Mouse (Mus musculus): Measurements from ENCODE around the gene Ptpn22. TPM values are rescaled to one million over a fixed set of nuclear protein-coding genes. Genes with fewer than 3 reads are reported as not detected.

Gene Ptpn22
- total and polyA plus RNA-seq, 3 experiments = 21.9 to 90.9 (median 46.9) TPM

- TF ChIP-seq ZKSCAN1 (IDR thresholded peaks at IDR 0.05; ENCODE audit: borderline replicate concordance, low read depth, low read length) (no peak), MEF2A (IDR thresholded peaks at IDR 0.05; ENCODE audit: borderline replicate concordance, low read depth, low read length) (no peak), PAX5 (IDR thresholded peaks at IDR 0.05; ENCODE audit: low read length) (no peak), ZNF384 (IDR thresholded peaks at IDR 0.05; ENCODE audit: low read depth, low read length) (0 out of 2 replicates have a peak, but pooled peaks have one; percentile 14), MAFK (IDR thresholded peaks at IDR 0.05; ENCODE audit: insufficient replicate concordance, low read length) (no peak), JUN (IDR thresholded peaks at IDR 0.05; ENCODE audit: insufficient read depth, low read depth, low read length) (no peak), EP300 (IDR thresholded peaks at IDR 0.05; ENCODE audit: low read length) (peak; percentile 49; the same call in 1 of the 2 replicates), NRF1 (IDR thresholded peaks at IDR 0.05; ENCODE audit: low read depth, low read length) (no peak), TBP (conservative IDR thresholded peaks at IDR 0.05; ENCODE audit: low read depth, low read length) (0 out of 2 replicates have a peak, but pooled peaks have one; percentile 49)
These were observed 55.9 kb downstream of the Ptpn22 start (continued) for GRCm38 (mm10) chr3:103915509-103915896.

- H3K27ac ChIP-seq (ENCODE audit: insufficient read depth, low read depth) = peak overlapping the region; percentile 41; the same call in 1 of the 2 replicates
- DNase-seq (ENCODE audit: extremely low read depth) = peak; percentile 86
- H3K27me3 ChIP-seq (replicated peaks) = no peaks in the 10 kb centered on the region
- peak overlapping the region; percentile 70 to 93 (median 92) for H3K4me3 ChIP-seq (replicated peaks in 1 of 3; ENCODE audit: low read depth in 2 of 3, low read length in 2 of 3, poor library complexity in 1 of 3)
- H3K4me1 ChIP-seq (ENCODE audit: control insufficient read depth in 1 of 2, insufficient read depth in 2 of 2) = peaks cover 2 to 17% of the 10 kb centered on the region in 2 experiments; a peak in 3 of 4 replicates
- H3K9ac ChIP-seq (ENCODE audit: insufficient read depth, low read depth) = peak overlapping the region; percentile 94
- peak overlapping the region; percentile 89; the same call in 1 of the 2 replicates for H3K4me2 ChIP-seq (ENCODE audit: insufficient read depth, low read depth, poor library complexity, severe bottlenecking)
- dilution Hi-C loops (cut with MboI; ENCODE audit: extremely low pct_ligation_motif_present, extremely low pct_unique_long_range_greater_than_20kb, low sequenced_read_pairs) (no loop called here), in situ Hi-C loops (cut with MboI; ENCODE audit: low pct_ligation_motif_present, low pct_unique_long_range_greater_than_20kb, low sequenced_read_pairs) (no loop called here)
- peaks cover 0 to 15% of the 10 kb centered on the region in 2 experiments for H3K36me3 ChIP-seq (replicated peaks in 1 of 2; ENCODE audit: control insufficient read depth in 1 of 2, insufficient read depth in 1 of 2, low read length in 1 of 2)
- peaks cover 48% of the 10 kb centered on the region for H3K79me2 ChIP-seq (replicated peaks; ENCODE audit: control insufficient read depth, extremely low read depth, insufficient read depth, poor library complexity, severe bottlenecking)
- no peaks in the 10 kb centered on the region for H3K9me3 ChIP-seq (replicated peaks; ENCODE audit: low read length)
- TF ChIP-seq RCOR1 (conservative IDR thresholded peaks at IDR 0.05; ENCODE audit: low read depth, low read length) (0 out of 2 replicates have a peak, but pooled peaks have one; percentile 20), GABPA (IDR thresholded peaks at IDR 0.05; ENCODE audit: insufficient replicate concordance, low read depth, low read length) (no peak), EP300 (IDR thresholded peaks at IDR 0.05; ENCODE audit: low read length) (peak; percentile 77), ZMIZ1 (IDR thresholded peaks at IDR 0.05; ENCODE audit: low read depth, low read length) (no peak), ZNF384 (IDR thresholded peaks at IDR 0.05; ENCODE audit: low read depth, low read length) (no peak), CHD2 (IDR thresholded peaks at IDR 0.05; ENCODE audit: low read length) (no peak), TCF12 (IDR thresholded peaks at IDR 0.05; ENCODE audit: low read depth, low read length) (peak; percentile 34; the same call in 1 of the 2 replicates), USF2 (conservative IDR thresholded peaks at IDR 0.05; ENCODE audit: low read depth, low read length) (no peak; the same call in 1 of the 2 replicates), RAD21 (IDR thresholded peaks at IDR 0.05; ENCODE audit: low read depth, low read length) (no peak; the same call in 1 of the 2 replicates), KAT2A (IDR thresholded peaks at IDR 0.05; ENCODE audit: insufficient replicate concordance, low read length) (no peak), JUND (conservative IDR thresholded peaks at IDR 0.05; ENCODE audit: low read depth, low read length) (no peak), BHLHE40 (IDR thresholded peaks at IDR 0.05; ENCODE audit: low read depth, low read length) (peak; percentile 96), CHD1 (IDR thresholded peaks at IDR 0.05; ENCODE audit: low read depth, low read length) (no peak), UBTF (IDR thresholded peaks at IDR 0.05; ENCODE audit: low read depth, low read length) (no peak), MAX (IDR thresholded peaks at IDR 0.05; ENCODE audit: low read length) (peak; percentile 97), SIN3A (IDR thresholded peaks at IDR 0.05; ENCODE audit: low read length) (peak; percentile 98), CTCF (conservative IDR thresholded peaks at IDR 0.05 in 1 of 2, IDR thresholded peaks at IDR 0.05 in 1 of 2; ENCODE audit: low read depth in 2 of 2, low read length in 2 of 2) (no peak), MXI1 (IDR thresholded peaks at IDR 0.05; ENCODE audit: low read depth, low read length) (peak; percentile 99), MEF2A (IDR thresholded peaks at IDR 0.05; ENCODE audit: borderline replicate concordance, low read depth, low read length) (peak; percentile 11; the same call in 1 of the 2 replicates), NELFE (IDR thresholded peaks at IDR 0.05; ENCODE audit: low read depth, low read length) (0 out of 2 replicates have a peak, but pooled peaks have one; percentile 12), HCFC1 (IDR thresholded peaks at IDR 0.05; ENCODE audit: low read depth, low read length) (peak; percentile 23; the same call in 1 of the 2 replicates), JUN (IDR thresholded peaks at IDR 0.05; ENCODE audit: insufficient read depth, low read depth, low read length) (no peak), TBP (conservative IDR thresholded peaks at IDR 0.05; ENCODE audit: low read depth, low read length) (peak; percentile 72; the same call in 1 of the 2 replicates), POLR2A (IDR thresholded peaks at IDR 0.05; ENCODE audit: low read depth, low read length) (peak; percentile 52; the same call in 1 of the 2 replicates), E2F4 (IDR thresholded peaks at IDR 0.05; ENCODE audit: insufficient replicate concordance, low read depth, low read length) (no peak), ETS1 (conservative IDR thresholded peaks at IDR 0.05; ENCODE audit: low read depth, low read length) (peak; percentile 62), ELF1 (IDR thresholded peaks at IDR 0.05; ENCODE audit: low read depth, low read length) (peak; percentile 54), ZKSCAN1 (IDR thresholded peaks at IDR 0.05; ENCODE audit: borderline replicate concordance, low read depth, low read length) (no peak), PAX5 (IDR thresholded peaks at IDR 0.05; ENCODE audit: low read length) (no peak), MAZ (IDR thresholded peaks at IDR 0.05; ENCODE audit: low read depth, low read length) (0 out of 2 replicates have a peak, but pooled peaks have one; percentile 30), USF1 (IDR thresholded peaks at IDR 0.05; ENCODE audit: low read depth, low read length) (no peak), NRF1 (IDR thresholded peaks at IDR 0.05; ENCODE audit: low read depth, low read length) (no peak), MYC (IDR thresholded peaks at IDR 0.05; ENCODE audit: low read depth, low read length) (peak; percentile 99)
These were observed 56.7 kb downstream of the Ptpn22 start for GRCm38 (mm10) chr3:103916205-103916838.

Measured in CH12.LX (cell line).